ENCODE assay signal across 8 mouse cellular contexts in genomic region chr15:83500352-83500751, GRCm38 (mm10). TPM values are rescaled to one million over a fixed set of nuclear protein-coding genes. Genes with fewer than 3 reads are reported as not detected.
DNase-seq lines count a peak whose midpoint lies in the region; ATAC-seq lines count a peak whose summit lies in the region.

No protein-coding gene starts in this region.

- no peak overlapping the region for H3K9ac ChIP-seq in hindbrain, embryonic 16.5 days (ENCODE audit: low read depth, low read length)

- H3K4me2 ChIP-seq in hindbrain, embryonic 16.5 days (ENCODE audit: low read length): no peak overlapping the region

- no peaks in the 10 kb centered on the region for H3K27me3 ChIP-seq in hindbrain, embryonic 16.5 days (replicated peaks; ENCODE audit: control insufficient read depth, insufficient read depth, low read length)
- H3K27me3 ChIP-seq in hindbrain, embryonic 10.5 days (ENCODE audit: insufficient read depth, poor library complexity, severe bottlenecking): no peaks in the 10 kb centered on the region

- H3K9me3 ChIP-seq in hindbrain, embryonic 16.5 days (ENCODE audit: control insufficient read depth, low read length): no peaks in the 10 kb centered on the region
- H3K9me3 ChIP-seq in hindbrain, embryonic 10.5 days: no peaks in the 10 kb centered on the region

- WGBS in hindbrain, embryonic 16.5 days: 65% methylated on average over 3 of the region's 3 CpGs
- WGBS in hindbrain, embryonic 10.5 days: 62% methylated on average over 3 of the region's 3 CpGs

- peaks cover 74% of the 10 kb centered on the region for H3K36me3 ChIP-seq in hindbrain, embryonic 16.5 days (ENCODE audit: control insufficient read depth, insufficient read depth, low read length)
- H3K36me3 ChIP-seq in hindbrain, embryonic 10.5 days: peaks cover 95% of the 10 kb centered on the region

- peak; percentile 34 to 43 for DNase-seq in cerebellum, postnatal 10 days
- no peak for DNase-seq in cerebellum, adult 11 months
- DNase-seq in urinary bladder, postnatal 14 days (ENCODE audit: low spot score): peak; percentile 38
- DNase-seq in urinary bladder, adult 18-20 months (ENCODE audit: low spot score in 2 of 2): no peak
- DNase-seq in lung, postnatal 10 days: peak; percentile 45
- peak; percentile 33 to 51 for DNase-seq in thymus, postnatal 36 days
- DNase-seq in hindbrain, embryonic 10.5 days (ENCODE audit: low spot score): no peak

- H3K27ac ChIP-seq in hindbrain, embryonic 16.5 days (ENCODE audit: low read depth, low read length): no peak overlapping the region
- H3K27ac ChIP-seq in hindbrain, embryonic 10.5 days: no peak overlapping the region

- no peak overlapping the region for H3K4me3 ChIP-seq in hindbrain, embryonic 16.5 days (ENCODE audit: low read length)
- H3K4me3 ChIP-seq in hindbrain, embryonic 10.5 days: no peak overlapping the region

- no peaks in the 10 kb centered on the region for H3K4me1 ChIP-seq in hindbrain, embryonic 16.5 days (ENCODE audit: control insufficient read depth, insufficient read depth, low read depth, low read length)
- no peaks in the 10 kb centered on the region for H3K4me1 ChIP-seq in hindbrain, embryonic 10.5 days (replicated peaks)

- no peak for ATAC-seq in hindbrain, embryonic 16.5 days

RNA-seq across cellular contexts. Expression of gene Ttll1, which starts 10.3 kb away (rescaled TPM):
- 119 and 127 TPM in 2 replicates for polyA plus RNA-seq in hindbrain, embryonic 16.5 days (2015; fragmentation: Nextera tagmentation; extraction: Ambion mirVana)
- 38.0 and 50.4 TPM in 2 replicates for polyA plus RNA-seq in hindbrain, embryonic 10.5 days (2016; fragmentation: Nextera tagmentation; extraction: Ambion mirVana)

RNA-seq across cellular contexts. Expression of gene Bik, which starts 26.3 kb away (rescaled TPM):
- 0.29 and 0.65 TPM in 2 replicates for polyA plus RNA-seq in hindbrain, embryonic 16.5 days (2015; fragmentation: Nextera tagmentation; extraction: Ambion mirVana)
- 2.2 and 4.1 TPM in 2 replicates for polyA plus RNA-seq in hindbrain, embryonic 10.5 days (2016; fragmentation: Nextera tagmentation; extraction: Ambion mirVana)

RNA-seq across cellular contexts. Expression of gene Pacsin2, which starts 35.9 kb away (rescaled TPM):
- 26.9 and 32.1 TPM in 2 replicates for polyA plus RNA-seq in hindbrain, embryonic 16.5 days (2015; fragmentation: Nextera tagmentation; extraction: Ambion mirVana)
- polyA plus RNA-seq in hindbrain, embryonic 10.5 days (2016; fragmentation: Nextera tagmentation; extraction: Ambion mirVana): 53.3 and 57.7 TPM in 2 replicates

Comparison
In these comparisons a context has a peak if more than half of its experiments do, and no peak if none do; other contexts are left out.
1. DNase-seq: peak in cerebellum, postnatal 10 days (2 of 2), urinary bladder, postnatal 14 days (single experiment), lung, postnatal 10 days (single experiment) and thymus, postnatal 36 days (2 of 2); none in cerebellum, adult 11 months (single experiment), urinary bladder, adult 18-20 months (0 of 2) and hindbrain, embryonic 10.5 days (single experiment).